Mouse (Mus musculus) urinary bladder, postnatal 4 days (tissue): ENCODE results near the gene Fbxl7.
A peak's percentile ranks its signal among the peaks of the same experiment; 100 is the strongest.

Experiments
- DNase-seq, 2 experiments: peaks; one replicate each; pipeline ENCODE4 v3.0.0; 2021 to 2022; ENCODE audit warnings: low spot score in 2 of 2

The Fbxl7 gene

DNA sequence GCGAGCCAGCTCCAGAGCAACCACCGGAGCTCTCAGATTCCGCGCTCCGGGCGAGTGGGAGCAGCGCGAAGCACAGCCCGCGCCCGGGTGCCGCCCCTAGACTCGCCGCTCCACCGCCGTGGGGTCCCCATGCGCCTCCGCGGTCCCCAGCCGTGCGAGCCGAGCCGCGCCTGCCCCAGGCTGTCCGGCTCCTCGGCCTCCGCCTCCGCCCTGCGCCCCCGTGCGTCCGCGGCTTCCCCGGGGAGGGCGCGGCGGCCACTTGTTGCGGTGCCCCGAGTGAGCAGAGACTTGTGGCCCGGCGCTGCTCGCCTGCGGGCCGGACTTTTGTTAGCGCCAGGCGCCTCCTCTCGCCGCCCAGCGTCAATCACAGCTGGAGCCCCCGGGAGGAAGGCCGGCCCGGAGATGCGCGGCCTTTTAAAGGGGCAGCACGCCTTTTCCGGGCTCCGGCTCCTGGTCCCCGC, at the start of gene Fbxl7:
TSS of gene Fbxl7 (minus strand) at position 330 of the 461 bp plus-strand sequence.
- peak; percentile 76 to 82 for DNase-seq

DNA sequence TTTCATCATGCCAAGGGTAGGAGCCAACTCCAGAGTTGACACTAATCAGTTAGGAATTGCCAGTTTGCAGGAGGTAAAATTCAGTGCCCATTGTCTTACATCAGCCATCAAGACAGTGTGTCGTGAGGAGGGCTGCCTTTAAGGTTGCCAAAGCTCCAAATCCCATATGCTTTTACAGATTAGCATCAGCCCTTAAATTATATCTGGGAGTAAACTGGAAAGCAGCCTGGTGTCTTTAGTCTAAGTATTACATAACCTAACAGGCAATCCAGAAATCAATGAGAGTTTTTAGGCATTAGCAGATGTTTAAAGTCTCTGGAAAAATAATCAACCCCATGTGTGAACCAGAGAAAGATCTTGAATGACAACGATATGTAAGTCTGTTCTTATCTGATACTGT, 26.6 kb upstream of the Fbxl7 start:
- no peak for DNase-seq

DNA sequence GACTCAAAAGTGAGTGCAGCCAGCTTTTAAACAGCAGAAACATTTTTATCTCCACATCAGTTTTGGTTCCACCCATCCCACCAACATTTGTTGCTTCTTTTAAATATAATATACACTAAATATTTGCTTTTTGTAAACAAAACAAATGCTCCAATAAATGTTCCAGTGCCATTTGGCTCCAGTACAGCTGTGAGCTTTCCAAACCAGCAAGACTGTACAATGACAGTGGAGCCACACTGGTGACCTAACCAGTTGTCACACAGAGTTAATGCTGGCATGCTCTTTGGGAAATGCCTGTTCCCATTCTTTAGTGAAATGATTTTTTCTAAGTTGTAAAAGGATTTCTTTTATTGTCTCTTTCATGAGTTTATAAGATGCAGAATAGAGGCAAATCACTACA, 18.0 kb upstream of the Fbxl7 start:
- DNase-seq, result no peak

DNA sequence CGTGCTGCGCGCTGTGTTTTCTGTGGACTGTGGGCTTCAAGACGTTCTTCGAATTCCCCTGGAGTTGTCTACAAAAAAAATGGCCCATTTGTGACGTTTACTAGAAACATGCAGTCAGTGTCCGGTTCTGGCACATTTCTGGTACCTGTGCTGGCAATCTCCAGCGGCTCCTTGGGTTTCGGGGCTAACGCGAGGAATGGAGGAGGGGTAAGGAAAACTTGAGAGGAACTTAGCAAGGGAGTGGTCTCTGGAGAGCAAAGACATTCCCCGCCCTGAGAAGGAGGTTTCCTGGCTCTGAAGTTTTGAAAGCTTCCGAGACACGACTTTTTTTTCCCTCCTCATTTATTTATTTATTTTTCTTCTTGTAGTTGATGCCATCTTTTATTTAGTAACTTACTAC, 381 bp upstream of the Fbxl7 start:
- DNase-seq, result peak in 1 of 2 experiments; percentile 21

DNA sequence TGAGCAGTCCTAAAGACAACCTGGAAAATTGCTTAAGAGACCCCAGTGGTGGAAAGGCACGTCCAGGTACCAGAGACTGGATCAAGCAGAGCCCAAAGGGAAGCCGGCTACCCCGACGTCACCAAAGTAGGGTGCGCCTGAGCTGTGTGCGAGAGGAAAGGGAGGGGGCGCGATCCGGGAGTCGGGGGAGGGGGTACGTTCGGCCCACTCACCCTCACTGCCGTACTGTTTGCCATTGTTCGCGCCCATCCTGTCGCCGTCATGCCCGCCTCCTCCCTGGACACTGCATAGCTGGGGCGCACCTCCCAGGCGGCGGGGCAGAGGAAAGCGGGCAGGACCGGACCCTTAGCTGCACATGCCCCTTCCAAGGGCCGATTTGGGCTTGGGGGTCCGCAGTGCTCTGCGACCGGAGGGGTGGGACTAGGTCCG, 565 bp downstream of the Fbxl7 start:
- peak; percentile 26 to 60 for DNase-seq

DNA sequence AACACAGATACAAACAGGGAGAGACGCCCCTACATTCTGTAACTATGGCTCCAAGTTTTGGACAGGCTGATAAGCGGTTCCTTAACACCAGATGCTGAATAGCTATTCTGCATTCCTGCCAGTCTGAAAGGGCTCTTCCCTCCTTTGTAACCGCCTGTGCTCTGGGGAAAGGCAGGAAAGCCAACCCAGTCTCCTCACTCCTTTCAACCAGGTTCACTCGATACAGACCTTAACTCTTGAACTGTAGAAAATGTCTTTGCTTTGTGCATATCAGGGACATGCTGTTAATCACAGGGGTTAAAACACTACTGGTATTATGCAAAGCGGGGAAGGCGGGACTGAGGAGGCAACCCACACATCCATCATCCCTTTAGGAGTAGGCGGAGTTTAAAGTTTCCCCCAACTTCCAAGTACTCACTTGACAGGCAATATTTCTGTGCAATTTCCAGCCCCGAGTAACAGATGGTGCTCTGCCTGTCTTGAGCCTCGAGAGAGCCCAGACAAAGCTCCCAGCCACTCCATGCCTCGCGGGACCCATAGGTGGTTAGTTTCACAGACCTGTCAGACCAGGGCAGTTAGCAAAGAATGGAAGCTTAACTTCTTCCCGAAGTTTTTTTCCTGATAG, 1.2 kb downstream of the Fbxl7 start:
- peak in 1 of 2 experiments; percentile 19 for DNase-seq

DNA sequence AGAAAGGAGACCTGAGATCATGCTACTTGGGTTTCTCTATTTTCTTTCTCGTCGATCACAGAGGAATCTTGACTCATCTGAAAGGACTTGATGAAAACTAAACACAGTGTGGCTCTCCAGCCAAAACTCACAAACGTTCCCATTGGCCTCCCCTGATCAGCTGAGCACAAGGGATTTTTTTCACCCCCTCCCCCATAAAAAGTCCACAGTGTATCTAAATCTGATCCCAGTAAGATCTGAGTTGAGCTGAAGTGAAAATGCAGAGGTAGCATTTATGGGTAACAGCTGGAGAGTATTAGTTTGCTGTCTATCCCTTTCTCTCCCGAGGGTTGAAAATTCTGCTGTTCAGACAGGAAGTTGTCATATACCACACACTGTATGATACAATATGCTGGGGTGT, 2.2 kb downstream of the Fbxl7 start:
- DNase-seq, result no peak

DNA sequence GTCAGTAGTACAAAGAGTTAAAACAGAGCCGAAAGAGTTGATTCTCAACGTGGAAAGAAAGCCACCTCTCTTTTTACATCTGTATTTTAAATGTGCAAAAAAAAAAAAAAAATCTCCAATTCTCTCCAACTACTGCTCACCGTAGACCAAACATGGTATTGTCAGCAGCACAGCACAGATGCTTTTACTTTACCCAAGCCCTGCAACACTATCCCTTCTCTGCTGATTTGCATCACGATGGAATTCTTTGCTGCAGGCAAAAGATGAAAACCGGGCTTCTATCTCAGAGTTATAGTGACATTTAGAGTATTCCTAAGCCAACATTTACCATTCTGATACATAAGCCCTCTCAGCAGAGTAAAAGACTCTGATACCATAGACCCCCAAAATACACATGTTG, 5.4 kb downstream of the Fbxl7 start:
- DNase-seq, result no peak

DNA sequence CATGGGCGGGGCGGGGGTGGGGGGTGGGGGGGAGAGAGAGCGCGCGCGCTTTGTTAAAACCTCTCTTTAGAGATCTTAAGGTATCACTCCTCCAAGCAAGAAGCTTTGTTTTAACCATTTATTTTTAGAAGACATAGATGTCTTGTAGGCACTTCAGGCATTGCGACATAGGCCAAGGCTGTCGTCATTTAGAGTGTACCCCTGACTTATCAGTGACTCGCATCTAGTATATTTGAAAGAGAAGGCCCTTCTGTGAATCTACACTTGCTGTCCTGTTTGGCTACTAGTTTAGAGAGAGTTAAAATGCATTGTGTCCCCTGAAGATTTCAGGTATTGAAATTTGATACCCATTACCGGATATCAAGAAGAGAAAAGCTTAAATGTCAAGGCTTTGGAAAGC, 7.2 kb downstream of the Fbxl7 start:
- DNase-seq, result no peak

DNA sequence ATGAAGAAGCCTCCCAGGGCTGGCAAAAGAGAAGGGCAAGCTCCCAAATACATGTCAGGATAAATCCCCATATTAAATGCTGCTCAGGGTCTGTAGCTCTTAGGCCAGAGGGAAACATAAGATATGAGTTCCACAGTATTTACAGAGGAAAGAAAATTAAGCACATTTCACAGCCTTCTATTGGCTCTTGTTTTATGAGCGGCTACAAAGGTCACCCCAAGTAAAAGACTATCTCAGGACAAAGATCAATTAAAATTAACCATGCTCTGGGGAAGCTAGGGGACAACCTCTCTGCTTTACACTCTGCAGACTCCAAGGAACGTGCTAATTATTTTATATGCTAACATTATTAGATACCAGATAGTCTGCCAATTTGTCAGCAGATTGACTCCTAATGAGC, 9.4 kb downstream of the Fbxl7 start:
- no peak for DNase-seq

DNA sequence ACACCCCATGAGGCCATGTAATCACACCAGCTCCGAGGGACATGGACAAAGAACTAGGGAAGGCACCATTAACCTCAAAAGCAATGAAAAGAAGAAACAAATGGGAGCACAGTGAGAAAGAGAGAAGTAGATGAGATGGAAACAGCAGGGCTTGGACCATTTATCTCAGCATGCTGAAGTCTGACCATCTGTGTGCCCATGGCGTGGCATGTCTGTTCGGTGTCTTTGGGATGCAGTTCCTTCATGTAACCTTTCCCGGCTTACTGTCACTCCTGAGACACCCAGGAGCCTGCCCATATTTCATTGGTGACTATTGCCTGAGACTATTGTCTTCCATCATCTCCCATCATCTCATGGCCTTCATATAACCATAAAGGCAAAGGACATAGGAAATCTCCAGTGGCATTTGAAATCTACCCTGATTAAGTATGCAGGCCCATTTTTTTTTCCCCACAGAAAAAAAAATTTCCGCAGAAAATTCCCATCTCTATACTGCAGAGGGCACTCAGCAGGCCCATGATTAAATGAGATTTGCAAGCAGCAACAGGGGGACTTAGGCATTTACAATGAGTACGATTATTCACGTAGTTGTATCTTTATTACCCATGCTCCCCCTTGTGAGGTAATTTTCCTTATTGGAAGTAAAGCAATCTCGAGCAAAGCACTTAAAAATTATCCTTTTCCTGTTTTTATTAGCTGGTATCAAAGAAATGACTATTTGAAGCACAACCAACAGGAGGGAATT, 15.0 kb downstream of the Fbxl7 start:
- DNase-seq, result no peak

DNA sequence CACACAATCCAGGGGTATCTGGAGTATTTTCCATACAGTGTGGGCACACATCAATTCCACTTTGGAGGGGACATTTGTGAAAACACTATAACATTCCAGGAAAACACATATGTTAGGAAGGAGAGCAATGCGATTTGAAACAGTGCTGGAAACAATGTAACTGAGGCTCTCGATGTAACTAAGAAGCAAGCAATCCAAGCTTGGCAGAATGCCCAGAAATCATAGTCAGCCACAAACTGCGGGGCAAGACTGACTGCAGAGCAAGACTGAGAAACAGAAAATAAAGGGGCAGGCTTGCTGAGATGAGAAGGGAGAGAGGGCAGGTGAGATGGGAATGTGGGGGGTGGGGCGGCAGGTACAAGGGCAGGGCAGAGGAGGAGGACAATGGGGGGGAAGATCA, 19.7 kb downstream of the Fbxl7 start:
- DNase-seq, result peak in 1 of 2 experiments; percentile 63

DNA sequence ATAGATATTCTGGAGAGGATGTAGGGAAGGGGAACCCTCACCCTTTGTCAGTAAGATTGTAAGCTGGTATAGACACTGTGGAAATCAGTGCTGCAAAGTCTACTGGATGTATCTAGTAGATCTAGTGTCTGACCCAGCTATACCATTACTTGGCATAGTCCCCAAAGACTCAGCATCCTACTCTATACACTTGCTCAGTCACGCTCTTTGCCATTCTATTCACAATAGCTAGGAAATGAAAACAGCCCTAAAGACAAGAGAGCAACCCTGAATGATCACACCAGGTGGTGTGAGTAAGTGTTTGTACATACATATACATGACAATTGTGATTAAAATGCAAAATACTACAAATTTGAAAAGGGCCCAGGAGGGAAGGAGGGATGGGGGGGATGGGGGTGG, 23.1 kb downstream of the Fbxl7 start:
- DNase-seq, result no peak

DNA sequence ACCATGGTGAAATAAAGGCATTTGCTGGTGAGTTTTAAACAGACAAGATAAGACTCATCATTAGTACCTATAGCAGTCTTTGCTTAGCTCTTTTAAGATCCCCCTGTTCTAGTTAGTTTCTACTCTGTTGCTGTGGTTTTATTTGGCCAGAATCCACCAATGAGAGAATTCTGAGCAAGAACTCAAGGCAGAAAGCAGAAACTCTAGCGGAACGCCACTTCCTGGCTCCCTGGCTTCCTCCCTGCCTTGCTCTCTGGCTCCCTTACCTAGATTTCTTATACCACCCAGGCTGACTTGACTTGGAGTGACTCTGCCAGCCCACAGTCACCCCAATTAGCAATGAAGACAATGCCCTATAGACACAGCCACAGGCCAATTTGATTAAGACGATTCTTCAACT, 26.2 kb downstream of the Fbxl7 start:
- DNase-seq, result no peak

DNA sequence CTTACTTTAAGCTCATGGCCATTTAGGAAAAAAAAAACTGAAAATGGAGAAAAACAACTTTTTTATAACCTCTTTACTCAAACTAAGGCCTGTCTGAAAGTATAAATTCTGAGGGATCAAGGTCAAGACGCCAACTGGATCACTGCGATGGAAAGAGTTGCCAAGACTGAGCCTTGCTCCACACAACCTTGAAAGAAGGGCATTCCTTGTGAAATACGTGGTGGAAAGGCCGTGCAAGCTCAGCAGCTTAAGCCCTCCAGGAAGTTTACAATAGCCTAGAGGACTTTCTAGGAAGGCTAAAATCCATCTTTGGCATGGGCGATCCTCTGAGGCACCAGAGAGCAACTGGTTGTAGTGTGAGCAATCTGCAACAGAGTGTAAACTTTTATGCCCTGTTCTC, 27.9 kb downstream of the Fbxl7 start:
- no peak for DNase-seq

DNA sequence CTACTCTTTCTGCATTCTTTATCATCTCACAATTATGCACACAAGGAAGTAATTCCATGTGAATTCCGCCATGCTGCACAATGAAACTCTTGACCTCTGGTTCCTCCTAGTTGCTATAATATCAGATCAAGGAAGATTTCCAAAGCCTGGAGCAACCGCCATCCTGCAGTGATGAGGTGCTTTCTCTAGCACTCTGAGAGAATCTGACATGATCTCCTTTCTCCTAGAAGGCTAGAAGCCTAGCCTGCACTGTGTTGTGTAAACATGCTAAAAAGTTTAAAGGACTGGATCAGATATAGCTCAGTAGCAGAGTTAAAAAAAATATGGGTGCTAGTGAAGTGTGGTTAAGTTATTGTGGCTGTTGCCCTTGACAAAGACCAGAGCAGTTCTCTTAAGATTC, 33.2 kb downstream of the Fbxl7 start:
- no peak for DNase-seq

DNA sequence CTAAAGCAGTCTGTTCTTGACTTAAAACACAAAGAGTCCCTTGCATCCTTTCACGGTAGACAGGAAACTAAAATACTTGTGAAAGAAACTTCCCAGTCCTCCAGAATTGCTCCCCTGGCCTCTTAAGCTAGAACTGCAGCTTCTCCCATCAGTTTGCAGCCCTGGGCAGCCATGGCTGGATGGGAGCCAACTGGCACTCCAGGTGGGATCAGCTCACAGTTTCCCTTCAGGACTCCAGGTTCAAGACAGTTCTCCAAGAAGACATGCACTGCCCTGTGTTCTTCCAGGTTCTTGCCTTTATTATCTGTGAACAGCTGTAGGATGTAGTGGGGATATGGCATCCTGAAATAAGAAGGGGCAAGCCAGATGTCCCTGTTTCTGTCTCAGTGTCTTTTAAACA, 45.8 kb downstream of the Fbxl7 start:
- no peak for DNase-seq

DNA sequence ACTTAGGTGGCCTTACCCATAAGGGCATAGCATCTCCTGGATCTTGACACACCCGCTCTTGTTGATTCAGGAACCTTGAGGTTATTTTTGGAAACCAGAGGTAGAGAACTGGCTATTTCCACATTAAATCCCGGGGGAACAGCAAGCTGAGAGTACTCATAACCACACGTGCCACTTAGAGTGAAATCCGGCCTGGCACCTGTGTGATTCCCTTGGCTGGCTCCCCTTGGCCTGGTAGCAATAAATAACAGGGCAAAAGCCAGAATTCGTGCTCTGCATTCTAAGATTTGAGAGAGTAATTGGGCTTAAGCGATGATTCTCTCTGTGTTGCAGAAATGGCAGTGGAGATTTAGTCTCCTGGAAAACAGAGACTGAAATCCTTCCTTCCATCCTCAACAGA, 53.2 kb downstream of the Fbxl7 start:
- no peak for DNase-seq

DNA sequence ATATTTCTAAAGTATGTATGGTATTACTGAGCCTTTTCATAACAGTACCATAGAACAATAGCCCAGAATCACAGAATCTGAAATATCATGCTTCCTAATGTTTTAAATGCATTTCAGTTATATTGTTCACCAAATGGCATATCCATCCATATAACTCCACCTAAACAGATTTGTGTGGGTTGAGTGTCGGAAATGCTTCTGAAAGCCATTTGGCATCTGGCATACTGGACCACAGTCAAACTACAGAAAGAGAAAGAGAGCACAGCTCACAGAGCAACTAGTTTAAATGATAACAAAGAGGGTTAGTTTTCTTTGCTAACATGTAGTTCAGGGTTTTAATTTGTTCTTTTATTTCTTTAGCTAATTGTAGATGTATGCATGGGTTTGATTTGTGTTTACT, 57.0 kb downstream of the Fbxl7 start:
- no peak for DNase-seq

DNA sequence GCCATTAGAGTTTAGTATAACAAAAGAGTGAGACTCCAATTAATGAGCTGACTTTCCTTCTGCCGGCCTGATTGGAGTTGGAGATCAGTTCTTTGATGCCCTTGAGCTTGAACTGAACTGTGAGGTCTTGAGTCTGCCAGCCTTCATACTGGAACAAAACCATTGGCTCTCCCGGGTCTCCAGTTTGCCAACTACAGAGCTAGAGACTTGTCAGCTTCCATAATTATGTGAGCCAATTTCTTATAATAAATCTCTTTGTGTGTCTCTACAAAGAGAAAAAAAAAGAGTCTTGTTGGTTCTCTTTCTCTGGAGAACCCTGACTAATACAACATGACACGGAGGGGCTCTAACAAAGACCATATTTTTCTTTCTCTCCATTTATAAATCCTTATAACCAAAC, 58.2 kb downstream of the Fbxl7 start:
- no peak for DNase-seq

DNA sequence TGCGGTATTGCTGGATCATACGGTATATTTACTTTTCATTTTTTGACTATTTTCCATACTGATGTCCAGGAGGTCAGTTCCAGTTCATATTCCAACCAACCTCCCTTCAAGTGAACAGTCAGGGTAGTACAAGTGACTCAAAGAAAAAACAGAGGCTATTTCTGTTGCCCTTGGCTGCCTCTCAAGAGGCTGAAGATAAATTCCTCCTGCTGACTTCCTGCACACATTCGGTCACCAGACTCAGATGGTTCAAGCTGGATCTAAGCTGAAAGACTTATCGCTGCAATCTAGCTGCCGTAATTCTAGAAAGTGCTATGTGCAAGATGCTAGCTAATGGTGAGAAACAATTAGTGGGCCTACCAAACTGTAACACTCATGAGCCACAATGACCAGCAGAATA, 61.0 kb downstream of the Fbxl7 start:
- no peak for DNase-seq

DNA sequence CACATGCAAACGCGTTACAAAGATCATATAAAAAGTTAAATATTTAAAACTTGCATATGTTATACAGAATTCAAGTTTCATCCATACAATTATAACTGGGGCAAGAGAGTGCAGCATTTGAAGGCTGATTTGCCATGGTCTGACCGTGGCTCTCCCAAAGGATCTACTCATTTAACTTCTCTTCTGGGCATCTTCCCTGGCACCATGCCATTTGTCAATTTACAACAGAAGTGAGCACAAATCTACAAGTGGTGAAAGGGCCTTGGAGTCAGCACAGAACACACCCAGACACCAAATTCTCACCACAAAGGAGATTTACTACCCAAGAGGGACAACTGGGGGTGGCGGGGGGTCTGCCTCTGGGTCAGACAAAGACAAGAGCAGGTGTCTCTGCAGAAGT, 64.2 kb downstream of the Fbxl7 start:
- no peak for DNase-seq

DNA sequence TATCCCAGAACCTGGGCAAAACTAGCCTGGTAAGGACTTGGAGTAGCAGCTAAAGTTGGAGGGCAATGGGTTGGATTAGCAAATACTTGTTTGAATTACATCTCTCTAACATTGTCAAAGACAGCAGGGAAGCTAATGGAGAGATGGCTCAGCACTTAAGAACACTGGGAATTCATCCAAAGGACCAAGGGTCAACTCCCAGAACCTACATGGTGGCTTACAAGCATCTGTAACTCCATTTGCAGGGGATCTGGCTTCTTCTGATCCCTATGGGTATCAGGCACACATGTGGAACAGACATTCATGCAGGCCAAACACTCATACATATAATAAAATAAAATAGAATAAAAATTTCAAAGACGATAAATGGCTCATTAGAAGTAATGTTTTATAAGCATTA, 78.4 kb downstream of the Fbxl7 start:
- no peak for DNase-seq

DNA sequence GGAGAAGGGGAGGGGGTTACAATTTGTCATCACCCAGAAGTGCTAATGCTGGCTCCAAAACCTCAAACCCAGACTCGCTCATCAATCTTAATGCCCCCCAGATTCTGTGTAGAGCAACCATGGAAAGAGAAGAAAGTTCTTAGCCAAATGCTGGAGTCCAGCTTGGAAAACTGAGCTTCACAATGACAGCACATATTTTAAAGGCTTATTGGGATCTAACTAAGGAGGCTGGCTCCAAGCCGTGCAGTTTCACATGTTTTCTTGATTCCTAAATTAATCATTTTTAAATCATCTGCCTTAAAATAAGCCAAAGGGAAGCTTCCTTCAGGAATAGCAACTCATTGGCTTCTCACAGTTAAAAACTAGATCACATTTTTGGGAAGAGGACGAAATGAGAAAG, 82.5 kb downstream of the Fbxl7 start:
- no peak for DNase-seq
